Mouse (Mus musculus) intestine, embryonic 14.5 days (tissue): ENCODE data around the gene Ccdc162. TPM values are rescaled to one million over a fixed set of nuclear protein-coding genes. Genes with fewer than 3 reads are reported as not detected.

Experiments used
- ATAC-seq: fragments of 200-750 bp; cut with Nextera tagmentation; replicated peaks from 2 replicates; pipeline ENCODE4 v1.8.0; 2017; ENCODE audit warnings: low read depth, moderate number of reproducible peaks, moderate TSS enrichment, moderate library complexity; ENCODE audit not compliant: low FRiP score, low TSS enrichment
- DNase-seq: peaks from one replicate; pipeline ENCODE4 v3.0.0-alpha.2; 2018; ENCODE audit warnings: low spot score
- H3K27ac ChIP-seq: fragments of 300-500 bp; sonication (generic); 2 replicates; pipeline ENCODE4 v1.5.1; 2014; ENCODE audit warnings: low read depth, mild to moderate bottlenecking, control low read depth
- H3K27me3 ChIP-seq: fragments of 300-500 bp; sonication (generic); replicated peaks from 2 replicates; pipeline ENCODE4 v1.6.1; 2014; ENCODE audit warnings: low read length, control low read depth; ENCODE audit not compliant: control insufficient read depth, insufficient read depth
- H3K36me3 ChIP-seq: fragments of 300-500 bp; sonication (generic); 2 replicates; pipeline ENCODE4 v1.6.1; 2014; ENCODE audit warnings: low read length, control low read depth; ENCODE audit not compliant: control insufficient read depth, insufficient read depth
- H3K4me1 ChIP-seq: fragments of 300-500 bp; sonication (generic); replicated peaks from 2 replicates; pipeline ENCODE4 v1.6.1; 2014; ENCODE audit warnings: low read length, control low read depth, mixed read lengths; ENCODE audit not compliant: control insufficient read depth, insufficient read depth
- H3K4me2 ChIP-seq: fragments of 300-500 bp; sonication (generic); 2 replicates; pipeline ENCODE4 v1.6.1; 2014; ENCODE audit warnings: low read length
- H3K4me3 ChIP-seq: fragments of 300-500 bp; sonication (generic); 2 replicates; pipeline ENCODE4 v1.5.1; 2014; ENCODE audit warnings: low read depth, low read length, control low read depth, mixed read lengths
- H3K9ac ChIP-seq: fragments of 300-500 bp; sonication (generic); 2 replicates; pipeline ENCODE4 v1.6.1; 2014; ENCODE audit warnings: mild to moderate bottlenecking, low read length
- H3K9me3 ChIP-seq: fragments of 300-500 bp; sonication (generic); 2 replicates; pipeline ENCODE4 v1.6.1; 2016; ENCODE audit warnings: low read length, control low read depth; ENCODE audit not compliant: control insufficient read depth
- WGBS: fragments of 180-500 bp; shearing (Covaris S2); extraction: QIAGEN DNeasy Blood & Tissue Kit; methylation state at CpG from one replicate; pipeline ENCODE4 v1.1.7; 2014; 5-methylcytosine and 5-hydroxymethylcytosine counted together
- polyA plus RNA-seq: library from polyadenylated mRNA; unstranded; fragments of >200 nt; fragmentation: Nextera tagmentation; extraction: Ambion mirVana; gene quantifications from 2 replicates; pipeline ENCODE4 v1.2.1, GENCODE M21; 2014

Ccdc162 gene
- polyA plus RNA-seq, 1 experiment from 2014 or later, result 0.47 TPM

DNA sequence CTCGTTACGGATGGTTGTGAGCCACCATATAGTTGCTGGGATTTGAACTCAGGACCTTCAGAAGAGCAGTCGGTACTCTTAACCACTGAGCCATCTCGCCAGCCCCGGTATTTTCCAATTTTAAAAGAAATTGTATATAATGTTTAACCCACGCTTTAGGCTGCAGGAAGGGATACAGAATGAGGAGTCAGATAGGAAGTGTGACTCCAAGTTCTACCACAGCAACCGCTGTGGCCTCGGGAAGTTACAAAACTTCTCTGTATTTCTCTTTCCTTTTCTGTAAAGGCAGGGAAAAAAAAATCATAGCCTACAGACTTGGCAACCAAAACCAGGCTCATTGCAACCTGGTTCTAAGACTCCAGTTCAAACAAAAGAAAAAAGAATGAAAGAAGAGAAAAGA, 122.0 kb downstream of the Ccdc162 start:
- no peak for DNase-seq
- H3K36me3 ChIP-seq, result no peaks in the 10 kb centered on the region
- no peak overlapping the region for H3K4me3 ChIP-seq
- no peak overlapping the region for H3K4me2 ChIP-seq
- no peak overlapping the region for H3K27ac ChIP-seq
- 0 out of 2 replicates have a peak, but pooled peaks cover 7% of the 10 kb centered on the region for H3K4me1 ChIP-seq
- WGBS, result 85% methylated on average over 8 of the region's 8 CpGs
- no peaks in the 10 kb centered on the region for H3K27me3 ChIP-seq
- ATAC-seq, result no peak
- no peaks in the 10 kb centered on the region for H3K9me3 ChIP-seq
- no peak overlapping the region for H3K9ac ChIP-seq

DNA sequence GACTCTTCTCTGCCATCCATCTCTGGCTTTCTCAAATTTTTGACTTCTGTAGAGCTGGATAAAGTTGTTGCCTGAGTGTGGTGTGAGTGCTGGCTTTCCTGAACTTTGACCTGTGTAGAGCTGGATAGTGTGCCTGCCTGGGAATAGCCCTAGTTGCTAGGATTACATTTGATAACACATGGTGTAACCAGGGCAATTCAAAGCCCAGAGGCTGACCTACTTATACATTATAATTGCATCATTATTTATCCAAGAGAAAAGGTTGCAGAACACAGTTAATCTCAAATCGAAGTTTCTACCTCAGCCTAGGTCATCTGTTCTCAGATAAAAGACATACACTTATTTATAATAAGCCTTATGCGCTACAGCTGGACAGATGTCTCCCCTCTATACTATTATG, 127.8 kb downstream of the Ccdc162 start:
- DNase-seq, result no peak
- ATAC-seq, result no peak
- Histone ChIP-seq H3K4me3 (no peak overlapping the region), H3K4me2 (no peak overlapping the region), H3K36me3 (no peaks in the 10 kb centered on the region), H3K27me3 (no peaks in the 10 kb centered on the region), H3K4me1 (no peaks in the 10 kb centered on the region), H3K9ac (no peak overlapping the region), H3K27ac (no peak overlapping the region), H3K9me3 (no peaks in the 10 kb centered on the region)
- 84% methylated on average over 2 of the region's 2 CpGs for WGBS

DNA sequence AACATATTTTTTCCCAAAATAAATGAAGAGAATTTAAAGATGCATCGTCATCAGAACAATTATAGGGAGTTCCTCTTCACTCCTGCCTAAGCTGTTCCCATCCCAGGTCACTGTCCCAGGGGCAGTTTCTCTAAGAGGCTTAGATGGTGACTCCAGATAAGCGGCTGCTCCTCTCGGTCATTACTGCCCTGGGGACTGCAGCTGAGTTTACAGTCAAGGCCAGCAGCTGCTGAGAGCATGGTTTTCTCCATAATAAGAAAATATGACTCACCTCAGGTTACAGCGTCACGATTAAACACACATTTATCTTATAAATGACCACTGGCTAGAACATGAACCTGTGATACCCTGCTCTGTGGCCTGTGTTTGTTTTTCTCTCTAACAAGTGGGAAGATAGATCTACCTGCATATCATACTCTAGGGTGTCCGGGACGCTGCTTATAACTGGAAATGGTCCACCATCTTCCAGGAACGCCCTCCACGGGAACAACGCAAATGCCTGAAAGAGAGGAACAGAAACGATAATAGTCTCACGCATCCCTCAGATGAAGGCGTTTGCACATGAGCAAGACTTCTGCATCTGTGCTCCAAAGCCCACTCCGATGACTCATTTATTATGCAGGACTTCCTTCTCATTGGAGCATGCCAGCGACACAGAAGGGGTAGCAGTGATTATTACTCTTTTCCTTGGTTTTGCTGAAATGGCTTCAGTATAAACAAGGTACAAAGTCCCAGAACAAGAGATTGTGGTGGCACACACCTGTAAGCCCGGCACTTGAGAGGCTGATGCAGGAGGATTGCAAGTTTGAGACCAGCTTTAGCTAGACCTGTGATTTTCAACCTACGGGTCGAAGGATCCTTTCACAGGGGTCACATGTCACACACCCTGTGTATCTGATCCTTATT, 129.2 kb downstream of the Ccdc162 start:
- H3K27ac ChIP-seq, result no peak overlapping the region
- ATAC-seq (no peak), DNase-seq (no peak)

DNA sequence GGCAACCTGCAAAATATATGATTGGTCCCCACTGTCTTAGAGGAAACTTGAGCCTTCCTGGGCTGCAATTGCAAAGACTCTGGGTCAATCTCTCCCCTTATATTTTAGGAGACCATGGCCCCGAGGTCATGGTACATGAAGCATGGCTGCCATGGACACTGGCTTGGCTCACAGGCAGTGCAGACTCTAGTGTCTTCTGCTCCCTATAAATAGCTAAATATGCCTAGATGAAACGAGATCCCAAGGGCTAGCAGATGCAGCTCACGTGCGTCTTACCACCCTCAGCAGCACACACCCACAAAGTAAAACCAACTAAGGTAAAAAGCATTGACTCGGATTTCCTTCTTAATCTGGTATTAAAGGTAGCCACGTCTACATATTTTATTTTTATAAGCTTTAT, 133.1 kb downstream of the Ccdc162 start:
- Histone ChIP-seq H3K4me1 (peaks cover 4% of the 10 kb centered on the region; the same call in 1 of the 2 replicates), H3K4me3 (no peak overlapping the region), H3K9me3 (no peaks in the 10 kb centered on the region), H3K27me3 (no peaks in the 10 kb centered on the region), H3K4me2 (no peak overlapping the region), H3K36me3 (no peaks in the 10 kb centered on the region), H3K9ac (no peak overlapping the region), H3K27ac (no peak overlapping the region)
- DNase-seq (no peak), ATAC-seq (no peak)
- WGBS, result 67% methylated on average over 6 of the region's 6 CpGs

More for the DNA sequence above, 129.2 kb downstream of the Ccdc162 start:
- 74% methylated on average over 18 of the region's 18 CpGs for WGBS
- no peaks in the 10 kb centered on the region for H3K36me3 ChIP-seq
- H3K4me3 ChIP-seq, result no peak overlapping the region
- H3K27me3 ChIP-seq, result no peaks in the 10 kb centered on the region
- no peak overlapping the region for H3K4me2 ChIP-seq
- no peak overlapping the region for H3K9ac ChIP-seq
- H3K9me3 ChIP-seq, result no peaks in the 10 kb centered on the region
- H3K4me1 ChIP-seq, result peaks cover 4% of the 10 kb centered on the region; the same call in 1 of the 2 replicates

DNA sequence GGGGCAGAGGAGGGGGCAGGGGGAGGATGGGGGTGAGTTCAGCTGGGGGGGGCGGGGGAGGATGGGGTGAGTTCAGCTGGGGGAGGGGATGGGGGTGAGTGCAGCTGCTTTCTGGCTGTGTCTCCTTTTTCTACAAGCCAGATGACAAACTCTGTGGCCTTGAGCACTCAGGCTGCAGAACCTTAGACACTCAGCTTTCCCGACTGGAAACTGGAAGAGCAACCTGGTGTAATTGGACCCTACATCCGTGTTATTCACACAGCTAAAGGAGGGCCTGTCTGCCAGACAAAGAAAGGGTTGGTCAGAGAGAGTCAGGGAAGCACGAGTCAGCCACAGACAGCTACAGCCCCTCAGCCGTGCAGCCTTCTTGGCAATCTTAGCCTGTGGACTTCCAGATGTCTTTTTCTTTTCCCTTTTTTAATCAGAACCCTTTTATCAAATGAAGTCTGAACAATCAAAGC, 133.5 kb downstream of the Ccdc162 start:
- no peak overlapping the region for H3K4me3 ChIP-seq
- H3K27ac ChIP-seq, result no peak overlapping the region
- no peaks in the 10 kb centered on the region for H3K9me3 ChIP-seq
- DNase-seq (no peak), ATAC-seq (peak; percentile 58; the same call in 1 of the 2 replicates)
- peaks cover 4% of the 10 kb centered on the region; the same call in 1 of the 2 replicates for H3K4me1 ChIP-seq
- H3K27me3 ChIP-seq, result no peaks in the 10 kb centered on the region
- WGBS, result 14% methylated on average over 5 of the region's 5 CpGs
- no peaks in the 10 kb centered on the region for H3K36me3 ChIP-seq
- no peak overlapping the region for H3K9ac ChIP-seq
- H3K4me2 ChIP-seq, result no peak overlapping the region

DNA sequence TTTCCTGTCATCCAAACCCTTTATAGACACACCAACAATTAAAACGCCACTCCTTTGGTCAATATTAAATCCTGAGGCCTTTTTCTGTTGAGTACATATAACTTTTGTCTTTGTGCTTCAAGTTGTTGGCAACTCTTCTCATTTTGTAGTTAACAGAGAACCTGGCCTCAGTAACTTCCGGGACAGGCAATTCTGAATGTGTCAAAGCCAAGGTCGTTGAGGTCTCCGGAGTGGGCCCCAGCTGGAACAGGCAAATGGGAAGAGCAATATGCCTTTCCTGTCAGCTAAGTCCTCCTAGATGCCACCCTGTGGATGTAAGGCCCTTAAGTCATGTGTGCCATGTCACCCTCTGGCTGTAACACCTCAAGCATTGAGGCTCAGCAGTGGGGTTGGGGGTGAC, 136.0 kb downstream of the Ccdc162 start:
- no peak overlapping the region for H3K27ac ChIP-seq
- peaks cover 4% of the 10 kb centered on the region; the same call in 1 of the 2 replicates for H3K4me1 ChIP-seq
- no peak overlapping the region for H3K4me3 ChIP-seq
- no peaks in the 10 kb centered on the region for H3K36me3 ChIP-seq
- H3K27me3 ChIP-seq, result no peaks in the 10 kb centered on the region
- ATAC-seq, result no peak
- WGBS, result 70% methylated on average over 4 of the region's 4 CpGs
- no peak overlapping the region for H3K9ac ChIP-seq
- H3K4me2 ChIP-seq, result no peak overlapping the region
- DNase-seq, result no peak
- no peaks in the 10 kb centered on the region for H3K9me3 ChIP-seq

DNA sequence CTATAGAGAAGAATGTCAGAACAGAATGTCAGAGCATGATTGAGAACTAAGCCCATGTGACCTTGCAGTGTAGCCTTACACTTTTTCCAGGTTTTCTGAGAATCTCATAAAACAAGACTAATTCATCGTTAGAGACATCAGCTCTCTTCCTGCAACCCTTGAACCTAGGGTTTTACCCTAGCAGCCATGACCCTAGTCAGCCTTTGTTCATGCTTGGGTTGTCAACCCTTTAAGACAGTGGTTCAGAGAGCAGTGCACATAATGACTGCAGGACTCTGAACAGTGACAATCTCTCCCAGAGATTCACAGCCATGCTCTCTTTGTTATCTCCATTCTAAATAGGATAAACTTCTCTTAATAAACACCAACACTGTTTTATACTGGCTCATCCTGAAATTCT, 137.9 kb downstream of the Ccdc162 start:
- ATAC-seq (no peak), DNase-seq (no peak)
- Histone ChIP-seq H3K9ac (no peak overlapping the region), H3K36me3 (no peaks in the 10 kb centered on the region), H3K9me3 (no peaks in the 10 kb centered on the region), H3K27ac (no peak overlapping the region), H3K4me1 (peaks cover 6% of the 10 kb centered on the region), H3K4me2 (no peak overlapping the region), H3K4me3 (no peak overlapping the region), H3K27me3 (no peaks in the 10 kb centered on the region)
- 76% methylated on average over 1 of the region's 1 CpGs for WGBS

DNA sequence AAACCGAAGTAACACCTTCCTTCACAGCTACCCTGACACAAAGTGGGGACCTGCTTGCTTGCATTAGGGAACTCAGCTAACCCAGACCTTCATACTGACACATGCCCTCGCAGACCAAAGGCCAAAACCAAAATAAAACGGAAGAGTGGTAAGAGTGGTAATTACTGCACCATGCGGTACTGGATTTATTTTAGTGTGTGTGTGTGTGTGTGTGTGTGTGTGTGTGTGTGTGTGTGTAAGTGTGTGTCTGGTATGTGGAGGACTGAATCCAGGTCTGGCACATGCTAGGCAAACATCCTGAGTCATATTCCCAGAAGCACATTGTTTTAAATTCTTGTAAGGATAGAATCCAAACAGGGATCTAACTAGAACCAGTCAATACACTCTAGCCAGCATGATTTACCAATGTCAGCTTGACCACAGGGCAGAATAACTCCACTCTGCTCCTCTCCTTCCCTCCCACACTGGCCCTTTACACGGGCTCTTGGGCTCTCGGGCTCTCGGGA, 140.1 kb downstream of the Ccdc162 start:
- Histone ChIP-seq H3K9me3 (no peaks in the 10 kb centered on the region), H3K9ac (no peak overlapping the region), H3K27me3 (no peaks in the 10 kb centered on the region), H3K27ac (no peak overlapping the region), H3K4me2 (no peak overlapping the region), H3K4me3 (no peak overlapping the region), H3K4me1 (peaks cover 11% of the 10 kb centered on the region), H3K36me3 (no peaks in the 10 kb centered on the region)
- no peak for DNase-seq
- ATAC-seq, result no peak
- WGBS, result 80% methylated on average over 7 of the region's 7 CpGs
